Mouse (Mus musculus) heart, embryonic 10.5 days (tissue): ENCODE results near the gene Gm44790. TPM values are rescaled to one million over a fixed set of nuclear protein-coding genes. Genes with fewer than 3 reads are reported as not detected.

ENCODE experiments used
- DNase-seq: peaks from one replicate; pipeline ENCODE4 v3.0.0-alpha.2; 2017; ENCODE audit warnings: low spot score
- H3K27ac ChIP-seq: fragments of 300-500 bp; sonication (generic); 2 replicates; pipeline ENCODE4 v1.5.1; 2016; ENCODE audit warnings: mild to moderate bottlenecking
- H3K27me3 ChIP-seq: fragments of 300-500 bp; sonication (generic); 2 replicates; pipeline ENCODE4 v1.6.1; 2016; ENCODE audit warnings: mild to moderate bottlenecking; ENCODE audit not compliant: poor library complexity, insufficient read depth, severe bottlenecking
- H3K36me3 ChIP-seq: fragments of 300-500 bp; sonication (generic); 2 replicates; pipeline ENCODE4 v1.6.1; 2016; ENCODE audit warnings: mild to moderate bottlenecking, moderate library complexity
- H3K4me1 ChIP-seq: fragments of 300-500 bp; sonication (generic); 2 replicates; pipeline ENCODE4 v1.6.1; 2016; ENCODE audit warnings: mild to moderate bottlenecking
- H3K4me3 ChIP-seq: fragments of 300-500 bp; sonication (generic); 2 replicates; pipeline ENCODE4 v1.5.1; 2016; ENCODE audit warnings: mild to moderate bottlenecking, moderate library complexity
- H3K9me3 ChIP-seq: fragments of 300-500 bp; sonication (generic); 2 replicates; pipeline ENCODE4 v1.6.1; 2016; ENCODE audit warnings: mild to moderate bottlenecking, moderate library complexity
- WGBS: fragments of 180-500 bp; shearing (Covaris S2); methylation state at CpG from one replicate; pipeline ENCODE4 v1.1.7; 2016; 5-methylcytosine and 5-hydroxymethylcytosine counted together
- polyA plus RNA-seq: library from polyadenylated mRNA; unstranded; fragments of >200 nt; fragmentation: Nextera tagmentation; extraction: Ambion mirVana; gene quantifications from 2 replicates; pipeline ENCODE4 v1.2.1, GENCODE M21; 2016

Gene Gm44790
- polyA plus RNA-seq, 1 experiment from 2014 or later: 1.1 TPM

- H3K27ac ChIP-seq: peak overlapping the region; percentile 93
- no peaks in the 10 kb centered on the region for H3K27me3 ChIP-seq
- H3K36me3 ChIP-seq: peaks cover 21% of the 10 kb centered on the region
- peak overlapping the region; percentile 93 for H3K4me3 ChIP-seq
- 34% methylated on average over 10 of the region's 10 CpGs for WGBS
- peaks cover 38% of the 10 kb centered on the region for H3K4me1 ChIP-seq
- no peak for DNase-seq
- H3K9me3 ChIP-seq: no peaks in the 10 kb centered on the region
These were observed 30.5 kb upstream of the Gm44790 start for GRCm38 (mm10) chr6:86395969-86396368.

DNA sequence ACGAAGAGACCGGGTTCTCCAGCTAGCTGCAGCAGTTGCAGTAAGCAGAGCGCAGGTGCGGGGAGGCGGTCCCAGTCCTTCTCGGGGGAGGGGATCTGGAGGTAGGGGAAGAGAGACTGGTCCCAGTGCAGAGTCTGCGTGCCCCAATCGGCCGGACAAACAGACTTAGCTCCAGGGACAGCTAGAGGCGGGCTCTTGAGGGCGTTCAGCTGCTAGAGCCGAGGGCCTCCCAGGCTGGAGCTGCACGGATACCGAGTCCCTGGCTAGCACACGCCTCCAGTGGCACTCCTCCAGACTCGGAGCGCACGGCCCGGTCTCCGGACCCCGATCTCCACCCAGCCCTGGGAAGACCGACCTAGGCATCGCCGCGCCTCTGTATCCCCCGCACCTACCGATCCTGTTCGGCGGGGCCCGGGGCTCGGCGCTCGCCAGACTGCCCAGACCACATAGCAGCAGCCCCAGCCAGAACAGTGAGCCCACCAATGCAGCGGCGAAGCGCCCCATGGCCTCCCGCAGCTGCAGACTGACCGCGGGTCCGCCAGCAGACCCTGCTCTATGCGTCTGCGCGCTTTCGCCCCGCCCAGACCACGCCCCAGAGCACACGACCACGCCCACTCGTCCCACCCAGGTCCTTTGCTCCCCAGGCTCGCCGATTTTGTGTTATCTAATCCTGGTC lies 29.7 kb upstream of the Gm44790 start, which contains the start of gene Pcyox1:
Pcyox1 (minus strand) TSS at position 574 of the 676 bp plus-strand sequence.
- DNase-seq: peak; percentile 94

DNA sequence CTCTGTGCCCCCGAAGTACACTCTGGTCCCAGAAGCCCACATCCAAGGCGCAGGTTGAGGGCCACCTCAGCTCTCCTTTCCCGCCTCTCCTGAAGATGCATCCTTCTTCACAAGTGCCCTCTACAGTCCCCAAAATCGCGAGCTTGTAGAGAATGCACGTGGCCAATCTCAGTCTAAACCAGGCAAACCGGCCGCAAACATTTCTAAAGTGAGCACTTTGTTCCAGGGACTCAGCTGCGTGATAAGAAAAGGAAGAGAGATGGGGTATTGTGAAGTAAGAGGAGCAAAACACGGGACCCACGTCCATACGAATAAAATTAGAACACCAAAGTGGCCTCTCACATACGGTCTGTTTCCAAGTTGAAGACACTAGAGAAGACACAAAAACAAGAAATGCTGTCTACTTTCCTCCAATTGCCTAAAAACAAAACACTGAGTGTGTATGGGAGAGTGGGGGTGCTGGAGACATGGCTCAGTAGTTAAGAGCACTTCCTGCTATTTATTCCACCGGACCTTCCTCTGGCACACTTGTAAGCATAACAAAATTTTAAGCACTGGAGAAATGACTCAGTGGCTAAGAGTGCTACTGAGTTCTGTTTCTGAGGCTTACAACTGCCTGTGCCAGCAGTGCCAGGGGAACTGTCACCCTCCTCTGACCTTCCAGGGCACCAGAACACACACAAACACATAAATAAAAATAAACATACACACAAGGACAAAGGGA lies 29.0 kb upstream of the Gm44790 start:
- no peak for DNase-seq
- Histone ChIP-seq H3K36me3 (peaks cover 6% of the 10 kb centered on the region; the same call in 1 of the 2 replicates), H3K4me1 (peaks cover 38% of the 10 kb centered on the region), H3K27me3 (no peaks in the 10 kb centered on the region), H3K9me3 (no peaks in the 10 kb centered on the region), H3K4me3 (peak overlapping the region; percentile 93), H3K27ac (peak overlapping the region; percentile 93)
- 5% methylated on average over 14 of the region's 14 CpGs for WGBS

More for the DNA sequence above, 29.7 kb upstream of the Gm44790 start, which contains the start of gene Pcyox1:
- H3K27me3 ChIP-seq: no peaks in the 10 kb centered on the region
- peaks cover 13% of the 10 kb centered on the region for H3K36me3 ChIP-seq
- peak within 1 kb of the TSS; percentile 93 for H3K4me3 ChIP-seq
- under 1% methylated on average over 49 of the region's 51 CpGs for WGBS
- H3K4me1 ChIP-seq: peaks cover 38% of the 10 kb centered on the region
- peak within 1 kb of the TSS; percentile 93 for H3K27ac ChIP-seq
- H3K9me3 ChIP-seq: no peaks in the 10 kb centered on the region

DNA sequence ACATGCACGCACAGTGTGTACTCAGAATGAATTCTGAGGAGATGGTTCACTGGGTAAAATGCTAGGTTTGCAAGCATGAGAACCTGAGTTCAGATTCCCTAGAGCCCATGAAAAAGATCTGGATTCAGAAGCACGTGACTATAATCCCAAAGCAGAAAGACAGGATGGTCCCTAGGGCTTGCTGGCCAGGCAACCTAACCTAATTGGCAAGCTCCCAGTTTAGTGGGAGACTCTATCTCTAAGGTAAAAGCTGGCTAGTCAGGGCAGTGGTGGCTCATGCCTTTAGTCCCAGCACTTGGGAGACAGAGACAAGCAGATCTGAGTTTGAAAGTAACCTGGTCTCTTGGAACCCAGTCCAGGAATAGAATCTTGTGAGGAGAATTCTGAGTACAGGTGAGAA lies 27.5 kb upstream of the Gm44790 start:
- 82% methylated on average over 2 of the region's 2 CpGs for WGBS
- Histone ChIP-seq H3K9me3 (no peaks in the 10 kb centered on the region), H3K4me1 (peaks cover 38% of the 10 kb centered on the region), H3K4me3 (no peak overlapping the region), H3K36me3 (no peaks in the 10 kb centered on the region; the same call in 1 of the 2 replicates), H3K27ac (no peak overlapping the region), H3K27me3 (no peaks in the 10 kb centered on the region)
- peak; percentile 36 for DNase-seq

- WGBS: 65% methylated on average over 2 of the region's 2 CpGs
- DNase-seq: peak; percentile 22
- H3K4me3 ChIP-seq: no peak overlapping the region
- H3K4me1 ChIP-seq: peaks cover 30% of the 10 kb centered on the region
- no peaks in the 10 kb centered on the region for H3K27me3 ChIP-seq
- H3K9me3 ChIP-seq: no peaks in the 10 kb centered on the region
- H3K27ac ChIP-seq: no peak overlapping the region
- H3K36me3 ChIP-seq: no peaks in the 10 kb centered on the region
These were observed 26.5 kb upstream of the Gm44790 start for GRCm38 (mm10) chr6:86399995-86400394.

GRCm38 (mm10) chr6:86400972-86401371 lies 25.5 kb upstream of the Gm44790 start:
- WGBS: 8% methylated on average over 9 of the region's 9 CpGs
- Histone ChIP-seq H3K4me1 (peaks cover 20% of the 10 kb centered on the region), H3K4me3 (peak overlapping the region; percentile 48), H3K9me3 (no peaks in the 10 kb centered on the region), H3K36me3 (no peaks in the 10 kb centered on the region), H3K27ac (no peak overlapping the region), H3K27me3 (no peaks in the 10 kb centered on the region)
- peak; percentile 93 for DNase-seq

DNA sequence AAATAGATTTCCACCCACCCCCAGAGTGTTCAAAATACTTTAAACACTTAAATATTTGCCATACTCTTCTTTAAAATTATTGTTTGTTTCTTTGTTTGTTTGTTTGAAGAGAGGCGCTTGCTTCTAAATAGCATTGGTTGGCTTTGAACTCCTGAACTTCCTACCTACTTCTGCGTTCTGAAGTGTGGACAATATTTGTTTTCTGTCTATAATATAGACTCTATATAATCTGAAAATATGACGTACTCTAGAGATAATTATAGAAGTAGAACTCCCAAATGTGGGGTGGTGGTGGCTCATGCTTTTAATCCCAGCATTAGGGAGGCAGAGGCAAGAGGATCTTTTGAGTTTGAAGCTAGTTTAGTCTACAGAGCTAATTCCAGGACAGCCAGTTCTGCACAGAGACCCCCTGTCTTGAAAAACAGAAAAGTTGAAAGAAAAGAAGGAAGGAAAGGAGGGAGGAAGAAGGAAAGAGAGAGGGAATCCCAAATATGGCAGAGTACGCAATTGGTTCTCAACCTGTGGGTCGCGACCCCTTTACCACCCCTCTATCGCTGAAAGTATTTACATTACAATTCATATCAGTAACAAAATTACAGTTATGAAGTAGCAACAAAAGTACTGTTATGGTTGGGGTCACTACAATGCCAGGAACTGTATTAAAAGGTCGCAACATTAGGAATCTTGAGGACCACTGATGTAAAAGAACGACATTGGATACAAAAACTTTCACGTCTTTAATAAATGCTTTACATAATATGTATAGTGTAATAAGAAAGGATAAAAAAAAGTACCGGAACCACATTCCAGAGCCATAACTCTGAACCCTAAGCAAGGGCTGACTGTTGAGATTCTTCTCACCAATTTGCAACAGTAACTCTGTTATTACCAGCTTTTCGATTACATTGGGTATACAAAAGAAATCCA lies 23.5 kb upstream of the Gm44790 start:
- H3K27me3 ChIP-seq: no peaks in the 10 kb centered on the region
- no peak overlapping the region for H3K27ac ChIP-seq
- peak; percentile 64 for DNase-seq
- 39% methylated on average over 12 of the region's 12 CpGs for WGBS
- peaks cover 12% of the 10 kb centered on the region for H3K36me3 ChIP-seq
- no peaks in the 10 kb centered on the region for H3K9me3 ChIP-seq
- H3K4me3 ChIP-seq: peak overlapping the region; percentile 95
- peaks cover 7% of the 10 kb centered on the region for H3K4me1 ChIP-seq

DNA sequence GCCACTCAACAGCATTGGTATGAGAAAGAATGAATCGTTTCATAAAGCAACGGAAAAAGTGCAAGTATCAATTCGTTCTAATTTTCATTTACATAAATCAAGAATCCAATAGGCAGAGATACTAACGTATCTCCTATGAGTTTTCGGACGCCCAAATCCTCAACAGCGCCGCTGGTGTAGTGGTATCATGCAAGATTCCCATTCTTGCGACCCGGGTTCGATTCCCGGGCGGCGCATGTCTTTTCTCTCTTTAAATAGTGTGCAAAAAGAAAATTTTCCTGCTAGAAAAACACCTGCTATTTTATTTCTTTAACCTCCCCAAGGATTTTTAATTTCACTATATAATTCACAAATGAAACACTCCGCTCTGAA lies 22.7 kb upstream of the Gm44790 start:
- peaks cover 13% of the 10 kb centered on the region for H3K36me3 ChIP-seq
- peak overlapping the region; percentile 95 for H3K4me3 ChIP-seq
- no peaks in the 10 kb centered on the region for H3K27me3 ChIP-seq
- no peaks in the 10 kb centered on the region for H3K9me3 ChIP-seq
- H3K27ac ChIP-seq: peak overlapping the region; percentile 100
- H3K4me1 ChIP-seq: peaks cover 7% of the 10 kb centered on the region; the same call in 1 of the 2 replicates
- DNase-seq: peak; percentile 89
- WGBS: under 1% methylated on average over 15 of the region's 15 CpGs

GRCm38 (mm10) chr6:86404100-86404861 lies 22.2 kb upstream of the Gm44790 start, which contains the start of gene Tia1:
Tia1 (plus strand) TSS chr6:86404219.
- Histone ChIP-seq H3K36me3 (peaks cover 16% of the 10 kb centered on the region), H3K4me1 (peaks cover 7% of the 10 kb centered on the region; the same call in 1 of the 2 replicates), H3K9me3 (no peaks in the 10 kb centered on the region), H3K27me3 (no peaks in the 10 kb centered on the region), H3K4me3 (peak within 1 kb of the TSS; percentile 95), H3K27ac (peak within 1 kb of the TSS; percentile 100)
- DNase-seq: peak; percentile 99
- under 1% methylated on average over 62 of the region's 62 CpGs for WGBS

- WGBS: 2% methylated on average over 11 of the region's 11 CpGs
- Histone ChIP-seq H3K36me3 (peaks cover 16% of the 10 kb centered on the region), H3K4me1 (peaks cover 7% of the 10 kb centered on the region; the same call in 1 of the 2 replicates), H3K9me3 (no peaks in the 10 kb centered on the region), H3K27ac (peak overlapping the region; percentile 100), H3K27me3 (no peaks in the 10 kb centered on the region), H3K4me3 (peak overlapping the region; percentile 95)
- DNase-seq: no peak
These were observed 21.5 kb upstream of the Gm44790 start for GRCm38 (mm10) chr6:86404996-86405395.

GRCm38 (mm10) chr6:86406306-86406705 lies 20.2 kb upstream of the Gm44790 start:
- Histone ChIP-seq H3K27ac (no peak overlapping the region), H3K9me3 (no peaks in the 10 kb centered on the region), H3K4me3 (peak overlapping the region; percentile 95), H3K27me3 (no peaks in the 10 kb centered on the region), H3K36me3 (peaks cover 16% of the 10 kb centered on the region), H3K4me1 (no peaks in the 10 kb centered on the region; the same call in 1 of the 2 replicates)
- no peak for DNase-seq

GRCm38 (mm10) chr6:86418711-86419110 lies 7.7 kb upstream of the Gm44790 start:
- Histone ChIP-seq H3K9me3 (no peaks in the 10 kb centered on the region), H3K36me3 (peaks cover 84% of the 10 kb centered on the region), H3K4me3 (no peak overlapping the region), H3K4me1 (no peaks in the 10 kb centered on the region), H3K27me3 (no peaks in the 10 kb centered on the region), H3K27ac (no peak overlapping the region)
- no peak for DNase-seq
- WGBS: 91% methylated on average over 6 of the region's 6 CpGs
